Mouse (Mus musculus): ENCODE results near the gene Gpc5.

Gene Gpc5

DNA sequence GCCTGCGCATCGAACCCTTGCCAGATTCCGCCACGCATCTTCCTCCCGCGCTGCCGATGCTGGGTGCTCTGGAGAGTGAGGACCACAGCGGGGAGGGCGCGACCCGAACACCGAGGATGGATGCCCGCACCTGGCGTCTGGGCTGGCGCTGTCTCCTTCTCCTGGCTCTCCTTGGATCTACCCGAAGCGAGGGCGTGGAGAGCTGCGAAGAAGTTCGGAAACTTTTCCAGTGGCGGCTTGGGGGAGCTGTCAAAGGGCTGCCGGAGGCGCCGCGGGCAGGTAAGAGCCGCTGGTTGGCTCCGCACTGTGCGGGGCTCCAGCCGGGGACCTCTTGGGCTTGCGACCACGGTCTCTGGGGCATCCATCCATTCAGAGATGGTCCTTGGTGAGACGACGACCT is 495 bp downstream of the Gpc5 start:
- CTCF ChIA-PET: no interaction called here
- POLR2A ChIA-PET: interaction anchor here in 3 of 4 experiments (1.0 to 3.1 kb wide), 5 partner anchors 18 to 52 kb away, joined by 3 to 23 read pairs (median 3); no protein-coding TSS in a partner anchor

DNA sequence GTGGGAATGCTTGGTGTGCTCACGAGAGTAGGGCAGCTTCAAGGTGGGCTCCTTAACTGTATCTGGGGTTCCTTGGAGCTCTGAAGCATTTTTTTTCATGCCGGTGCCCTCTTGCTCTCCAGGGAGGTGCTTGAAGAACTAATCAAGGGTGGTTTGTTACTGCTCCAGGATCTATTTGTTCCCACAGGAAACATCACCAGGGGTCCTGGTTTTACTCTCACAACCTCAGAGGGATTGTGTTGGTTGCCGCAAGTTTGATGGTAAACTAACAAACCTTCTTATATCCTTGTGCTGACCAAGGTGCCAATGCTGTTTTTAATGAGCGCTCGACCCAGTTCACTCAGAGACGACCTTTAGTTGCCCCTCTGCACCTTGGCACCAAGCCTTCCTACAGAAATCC is 937 bp downstream of the Gpc5 start:
- ChIA-PET CTCF (no interaction called here), POLR2A (interaction anchor here in 3 of 4 experiments (1.0 to 3.1 kb wide), 5 partner anchors 19 to 53 kb away, joined by 3 to 23 read pairs (median 3); no protein-coding TSS in a partner anchor)

DNA sequence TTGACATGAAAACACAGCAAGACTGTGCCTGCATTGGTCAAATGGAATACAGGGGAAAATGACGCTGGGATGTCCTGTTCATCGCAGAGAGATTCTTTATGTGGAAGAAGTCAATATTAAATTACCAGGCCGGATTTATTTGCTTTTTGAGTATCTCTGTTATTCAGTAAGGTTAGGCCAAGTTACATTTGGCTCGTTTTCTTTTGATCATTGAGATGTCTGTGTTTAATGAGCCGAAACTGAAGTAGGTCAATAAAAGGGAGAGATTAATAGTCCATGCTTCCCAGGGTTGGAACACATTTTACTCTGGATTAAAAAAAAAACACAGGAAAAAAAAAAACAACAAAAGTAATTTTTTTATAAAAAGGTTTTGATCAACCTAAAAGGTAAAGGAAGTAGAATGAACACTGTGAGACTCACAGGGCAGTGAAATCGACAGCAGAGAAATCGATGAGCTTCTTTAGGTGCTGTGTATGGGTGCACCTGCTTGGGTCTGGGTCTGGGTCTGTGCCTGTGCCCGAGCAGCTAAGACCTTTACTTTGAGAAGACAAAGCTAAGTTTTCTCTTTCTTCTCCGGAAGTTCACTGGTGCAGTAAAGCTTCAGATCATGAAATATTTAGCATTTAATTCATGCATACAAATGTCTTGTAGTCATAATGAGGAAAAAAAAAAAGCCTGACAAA is 8.7 kb downstream of the Gpc5 start:
- POLR2A ChIA-PET: interaction anchor here in 1 of 4 experiments (0.7 kb wide), 1 partner anchor 136 kb away, joined by 4 read pairs; no protein-coding TSS in a partner anchor
- CTCF ChIA-PET: interaction anchor here in 1 of 4 experiments (0.7 kb wide), 1 partner anchor 1548 kb away, joined by 3 read pairs; no protein-coding TSS in a partner anchor

DNA sequence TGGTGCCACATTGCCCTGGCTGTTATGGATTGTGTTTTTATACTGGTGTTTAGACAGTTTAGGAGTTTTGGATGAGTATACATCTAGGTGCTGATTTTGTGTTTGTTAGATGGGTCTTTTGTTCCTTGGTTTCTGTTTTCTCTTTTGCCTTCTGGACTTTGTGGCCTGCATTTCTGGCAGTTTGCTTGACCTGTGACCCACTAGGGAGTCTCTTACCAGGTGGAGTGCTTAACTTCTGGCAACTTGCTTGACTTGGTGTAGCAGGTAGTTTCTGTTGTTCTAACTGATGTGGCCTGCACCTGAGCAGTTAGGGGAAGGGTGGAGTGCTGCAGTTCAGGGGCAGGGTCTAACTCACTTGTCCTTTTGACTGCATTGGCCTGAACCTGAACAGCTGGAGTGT is 14.3 kb downstream of the Gpc5 start:
- ChIA-PET CTCF (no interaction called here), POLR2A (interaction anchor here in 1 of 4 experiments (0.6 kb wide), 2 partner anchors 42 to 55 kb away, joined by 3 read pairs; no protein-coding TSS in a partner anchor)

DNA sequence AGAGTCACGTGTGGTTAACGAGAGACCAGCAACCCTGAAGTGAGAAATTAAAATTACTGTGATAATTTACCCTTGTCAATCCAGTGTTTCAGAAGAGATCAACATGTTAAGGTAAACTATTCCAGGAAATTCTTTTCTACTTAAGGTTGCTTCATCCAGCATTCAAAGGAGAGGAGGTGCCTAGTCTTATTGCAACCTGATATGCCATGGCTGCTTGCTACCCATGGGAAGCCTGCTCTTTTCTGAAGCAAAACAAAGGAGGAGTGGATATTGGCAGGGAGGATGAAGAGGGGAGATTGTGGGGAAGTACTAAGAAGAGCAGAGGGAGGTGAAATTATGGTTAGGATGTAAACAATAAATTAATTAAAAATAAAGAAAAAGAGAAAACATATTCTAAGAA is 15.5 kb downstream of the Gpc5 start:
- ChIA-PET POLR2A (no interaction called here), CTCF (no interaction called here)

DNA sequence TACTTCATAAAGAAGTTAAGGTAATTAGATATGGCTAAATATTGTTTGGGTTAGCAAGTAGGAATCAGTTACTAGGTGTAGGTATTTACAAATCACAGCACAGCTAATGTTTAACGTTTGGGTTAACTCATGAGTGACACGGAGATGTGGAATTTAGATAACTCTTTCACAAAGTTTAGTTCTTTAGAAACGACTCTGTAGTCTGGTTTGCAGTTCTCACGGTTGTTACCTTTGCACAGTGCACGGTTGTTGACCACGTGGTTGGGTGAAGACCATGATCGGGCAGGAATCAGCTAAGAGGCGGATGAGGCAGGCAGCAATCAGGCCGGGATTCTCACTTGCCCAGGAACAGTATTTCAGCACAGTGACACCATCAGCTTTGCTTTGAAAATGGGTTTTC is 26.6 kb downstream of the Gpc5 start:
- CTCF ChIA-PET: no interaction called here
- POLR2A ChIA-PET: interaction anchor here in 1 of 4 experiments (0.6 kb wide), 1 partner anchor 1100 kb away, joined by 6 read pairs; no protein-coding TSS in a partner anchor

DNA sequence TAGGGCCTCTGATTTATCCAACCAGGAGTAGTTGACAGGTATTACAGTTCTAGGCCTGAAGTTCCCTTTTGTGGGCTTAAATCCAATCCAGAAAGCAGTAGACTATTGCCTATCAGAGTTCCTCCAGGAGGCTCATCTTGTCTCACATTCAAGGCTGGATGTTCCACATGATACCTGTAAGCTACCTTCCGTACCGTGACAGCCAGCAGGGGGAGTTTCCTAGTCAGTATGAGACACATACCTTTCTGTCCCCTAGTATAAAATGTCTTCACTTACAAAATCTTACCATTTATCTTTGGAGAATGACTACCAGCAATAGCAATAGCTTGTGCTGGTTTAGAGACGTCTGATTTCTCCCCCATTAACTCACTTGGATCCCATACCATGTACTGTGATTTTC is 56.8 kb downstream of the Gpc5 start:
- ChIA-PET POLR2A (interaction anchor here in 1 of 4 experiments (0.6 kb wide), 1 partner anchor 43 kb away, joined by 3 read pairs; no protein-coding TSS in a partner anchor), CTCF (interaction anchor here in 1 of 4 experiments (0.6 kb wide), 1 partner anchor 301 kb away, joined by 4 read pairs; no protein-coding TSS in a partner anchor)

DNA sequence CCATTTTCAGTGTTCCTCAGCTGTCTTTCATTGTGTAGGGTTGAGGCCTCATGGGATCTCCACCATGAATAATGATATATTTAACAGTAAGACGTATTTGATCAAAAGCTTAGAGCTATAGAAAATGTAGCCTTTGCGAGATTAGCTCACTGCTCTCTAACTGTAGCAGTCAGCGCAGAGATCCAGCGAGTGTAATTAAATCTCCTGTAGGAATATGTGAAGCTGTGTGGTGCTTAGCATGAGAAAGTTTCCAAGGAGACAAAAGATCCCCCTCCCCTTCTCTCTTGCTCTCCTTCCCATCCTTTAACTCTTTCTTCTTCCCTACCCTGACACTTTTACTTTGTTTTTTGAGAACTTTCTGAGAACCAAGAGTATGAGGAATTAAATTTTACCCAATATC is 64.6 kb downstream of the Gpc5 start:
- CTCF ChIA-PET: no interaction called here
- POLR2A ChIA-PET: no interaction called here

DNA sequence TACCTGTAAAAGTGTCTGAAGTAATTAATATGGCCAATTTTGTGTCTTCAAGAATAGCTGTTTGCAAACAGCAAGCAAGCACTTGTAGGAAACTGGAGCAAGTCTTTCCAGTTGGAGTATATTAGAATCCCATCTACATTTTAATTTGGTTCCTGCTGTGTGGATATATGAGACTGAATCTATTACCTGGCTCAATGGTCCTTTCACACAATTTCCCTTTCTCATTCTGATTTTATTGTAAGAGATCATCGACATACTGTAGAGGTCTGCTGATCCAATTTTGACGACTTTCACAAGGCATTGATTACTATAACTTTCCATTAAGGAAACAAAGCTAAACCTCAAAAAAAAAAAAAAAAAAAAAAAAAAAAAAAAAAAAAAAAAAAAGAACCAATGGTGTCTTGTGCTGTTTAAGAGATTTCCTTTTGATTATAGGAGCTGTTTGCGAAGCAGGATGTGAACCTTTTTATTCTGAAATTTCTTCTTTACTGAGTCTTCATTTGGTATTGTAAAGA is 85.4 kb downstream of the Gpc5 start:
- ChIA-PET CTCF (interaction anchor here in 1 of 4 experiments (0.6 kb wide), 1 partner anchor 24 kb away, joined by 9 read pairs; no protein-coding TSS in a partner anchor), POLR2A (no interaction called here)

DNA sequence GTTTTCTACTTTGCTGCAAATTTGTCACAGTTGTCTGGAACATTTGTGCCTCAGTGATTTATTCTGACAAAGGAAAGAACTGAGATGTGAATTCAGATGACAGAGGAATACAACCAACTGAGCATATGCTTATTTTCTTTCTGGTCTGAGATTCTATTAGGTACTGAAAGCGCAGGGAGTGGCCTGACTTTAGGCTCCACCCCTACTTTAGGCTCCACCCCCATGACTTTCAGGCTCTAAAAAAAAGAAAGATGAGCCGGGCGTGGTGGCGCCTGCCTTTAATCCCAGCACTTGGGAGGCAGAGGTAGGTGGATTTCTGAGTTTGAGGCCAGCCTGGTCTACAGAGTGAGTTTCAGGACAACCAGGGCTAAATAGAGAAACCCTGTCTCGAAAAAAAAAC is 87.9 kb downstream of the Gpc5 start:
- ChIA-PET CTCF (no interaction called here), POLR2A (no interaction called here)

DNA sequence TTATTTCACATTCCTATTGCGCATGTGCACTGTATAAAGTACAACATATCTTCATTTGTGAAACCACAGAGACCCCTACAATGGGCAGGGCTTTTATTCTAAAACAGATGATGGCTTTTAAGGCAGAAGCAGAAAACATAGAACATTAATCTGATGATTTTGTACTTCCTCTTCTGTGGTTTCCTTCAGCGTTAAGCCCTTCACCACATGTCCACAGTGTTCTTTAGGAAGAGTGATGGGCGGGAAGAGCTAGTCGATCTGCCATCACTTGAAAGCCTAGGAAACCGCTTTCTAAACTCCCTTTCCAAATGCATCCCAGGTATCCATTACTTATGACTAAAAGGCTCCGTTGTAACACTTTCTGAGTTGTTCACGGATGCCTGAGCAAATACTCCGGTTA is 96.2 kb downstream of the Gpc5 start:
- POLR2A ChIA-PET: interaction anchor here in 1 of 4 experiments (0.9 kb wide), 1 partner anchor 14 kb away, joined by 4 read pairs; no protein-coding TSS in a partner anchor
- CTCF ChIA-PET: no interaction called here

DNA sequence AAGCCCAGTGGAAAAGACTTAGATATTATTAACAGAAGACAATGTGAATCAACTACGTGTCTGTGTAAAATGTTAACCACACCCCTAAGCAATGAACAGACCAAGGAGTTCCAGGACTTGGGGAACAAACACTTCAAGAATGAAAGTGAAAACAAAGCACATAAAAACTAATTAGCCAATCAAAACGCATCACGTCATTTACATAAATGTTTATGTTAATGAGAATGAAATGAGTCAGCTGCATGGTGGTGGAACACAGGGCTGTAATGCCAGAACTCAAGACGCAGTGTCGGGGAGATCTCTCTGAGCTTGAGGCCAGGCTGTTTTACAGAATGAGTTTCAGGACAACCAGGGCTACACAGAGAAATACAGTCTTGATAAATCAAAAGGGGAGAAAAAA is 136.1 kb downstream of the Gpc5 start:
- CTCF ChIA-PET: no interaction called here
- POLR2A ChIA-PET: no interaction called here

DNA sequence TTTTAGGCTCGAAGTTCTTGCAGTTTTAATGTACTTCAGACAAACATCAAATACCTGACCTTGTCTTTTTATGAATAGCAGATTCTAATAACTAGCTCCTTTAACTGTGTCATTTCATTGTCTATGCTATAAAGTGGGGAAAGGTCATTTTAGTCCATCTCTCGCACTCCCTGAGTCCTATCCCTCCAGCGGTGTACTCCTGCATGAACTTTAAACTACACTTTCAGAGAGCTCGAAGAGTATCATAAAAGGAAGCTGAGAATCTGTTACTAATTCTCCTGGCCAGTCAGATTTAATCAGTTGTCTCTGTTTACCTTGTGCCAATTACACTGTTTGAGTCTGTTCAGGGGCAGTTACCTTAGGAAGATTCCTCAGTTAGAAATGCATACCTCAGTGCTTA is 144.4 kb downstream of the Gpc5 start:
- ChIA-PET CTCF (no interaction called here), POLR2A (no interaction called here)

DNA sequence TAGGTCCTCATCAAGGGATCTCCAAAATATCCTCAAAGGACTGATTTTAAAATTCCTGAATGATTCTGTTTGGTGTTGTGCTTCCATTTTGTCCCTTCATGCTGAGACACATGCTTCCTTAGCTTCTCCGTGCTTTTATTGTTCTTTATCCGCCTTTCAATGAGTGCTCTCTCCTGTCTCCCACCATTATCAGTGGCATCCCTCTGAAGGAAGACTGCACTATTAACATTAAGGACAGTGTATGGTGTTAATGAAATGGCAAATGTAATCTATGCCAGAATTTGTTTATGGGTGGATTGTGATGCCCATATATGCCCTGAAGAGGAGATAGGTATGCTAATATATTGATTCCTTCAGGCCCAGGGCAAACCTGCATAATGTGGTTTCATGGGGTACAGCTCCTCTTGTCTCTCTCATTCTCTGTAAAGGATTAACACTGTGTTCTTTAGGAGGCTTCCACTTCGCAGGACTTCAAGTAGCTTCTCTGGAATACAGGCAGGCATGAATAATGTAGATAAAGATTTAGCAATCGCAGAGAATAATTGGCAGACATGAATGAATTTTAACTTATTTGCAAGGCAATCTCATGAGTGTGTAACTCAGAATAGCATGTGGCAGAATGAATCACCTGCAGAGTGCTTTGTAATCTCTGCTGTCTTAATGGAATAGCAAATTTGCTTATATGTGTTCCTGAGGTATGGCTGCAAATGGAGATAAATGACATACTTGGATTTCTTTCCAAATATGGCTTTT is 148.8 kb downstream of the Gpc5 start:
- ChIA-PET POLR2A (no interaction called here), CTCF (no interaction called here)

DNA sequence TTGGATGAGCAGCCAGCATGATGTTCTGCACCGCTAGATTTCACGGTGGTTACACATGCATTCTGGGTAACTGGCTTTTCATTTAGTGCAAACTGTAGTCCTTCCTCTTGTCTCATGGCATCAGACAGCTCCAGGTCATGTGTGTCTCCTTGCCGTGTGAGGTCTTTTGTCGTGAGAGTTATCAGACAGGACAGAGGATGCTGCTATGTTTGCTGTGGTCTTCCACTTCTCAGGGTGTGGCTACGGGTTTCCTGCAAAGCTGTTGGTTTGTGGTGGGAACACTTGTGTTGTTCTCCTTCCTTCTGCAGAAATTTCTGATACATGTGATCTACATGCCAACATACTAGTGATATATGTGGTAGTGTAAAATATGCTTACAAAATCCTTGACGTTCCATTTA is 158.5 kb downstream of the Gpc5 start:
- CTCF ChIA-PET: no interaction called here
- POLR2A ChIA-PET: no interaction called here

DNA sequence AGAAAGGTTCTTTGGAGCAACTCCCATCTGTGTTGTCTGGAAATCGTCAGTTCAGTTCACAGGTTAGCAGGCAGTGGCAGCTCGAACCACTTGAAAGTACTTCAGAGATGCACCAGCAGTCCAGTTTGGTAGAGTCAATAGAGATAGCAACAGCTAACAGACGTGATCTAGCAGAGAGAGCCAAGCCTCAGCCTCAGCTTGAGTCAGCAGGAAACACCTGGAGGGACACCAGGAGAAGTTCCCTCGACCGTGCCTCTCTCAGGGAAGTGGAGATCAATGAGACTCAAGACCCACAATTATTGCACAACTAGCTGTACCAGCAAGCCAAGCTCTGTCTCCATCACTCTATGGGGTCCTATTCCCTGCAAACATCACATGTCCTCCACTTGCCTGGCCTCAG is 159.8 kb downstream of the Gpc5 start:
- ChIA-PET CTCF (no interaction called here), POLR2A (no interaction called here)

DNA sequence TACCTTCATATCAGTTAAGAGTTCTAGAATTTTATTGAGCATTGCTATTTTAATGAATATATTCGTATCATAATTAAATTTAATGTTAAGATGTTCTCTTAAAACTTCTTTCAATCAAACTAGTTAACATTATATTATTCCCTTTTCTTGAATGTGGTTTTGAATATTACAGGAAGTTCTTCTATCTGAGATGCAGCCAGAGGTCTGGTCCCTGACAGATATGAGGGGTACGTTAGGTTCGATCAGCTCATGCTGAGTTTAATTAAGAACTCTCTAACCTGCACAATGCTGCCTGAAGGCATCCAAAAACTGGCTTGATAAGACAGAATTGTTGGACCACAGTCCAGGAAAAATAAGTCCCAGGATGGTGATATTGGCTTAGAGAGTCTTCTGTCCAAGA is 161.1 kb downstream of the Gpc5 start:
- ChIA-PET POLR2A (no interaction called here), CTCF (no interaction called here)

DNA sequence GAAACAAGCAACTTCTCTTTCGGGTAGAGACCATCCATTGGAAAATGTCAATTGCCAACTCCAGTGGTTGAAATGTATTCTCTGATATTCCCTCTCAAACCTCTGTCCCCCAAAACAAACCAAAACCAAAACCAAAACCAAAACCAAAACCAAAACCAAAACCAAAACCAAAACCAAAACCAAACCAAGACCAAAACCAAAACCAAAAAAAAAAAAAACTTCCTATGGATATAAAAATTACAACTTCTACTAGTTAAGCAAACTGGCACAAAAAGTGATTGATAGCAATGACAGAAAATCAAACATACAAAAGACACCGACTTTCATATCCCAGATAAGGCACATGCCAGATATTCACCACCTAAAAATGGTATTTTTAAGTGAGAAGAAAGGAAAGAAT is 161.7 kb downstream of the Gpc5 start:
- ChIA-PET CTCF (no interaction called here), POLR2A (no interaction called here)

DNA sequence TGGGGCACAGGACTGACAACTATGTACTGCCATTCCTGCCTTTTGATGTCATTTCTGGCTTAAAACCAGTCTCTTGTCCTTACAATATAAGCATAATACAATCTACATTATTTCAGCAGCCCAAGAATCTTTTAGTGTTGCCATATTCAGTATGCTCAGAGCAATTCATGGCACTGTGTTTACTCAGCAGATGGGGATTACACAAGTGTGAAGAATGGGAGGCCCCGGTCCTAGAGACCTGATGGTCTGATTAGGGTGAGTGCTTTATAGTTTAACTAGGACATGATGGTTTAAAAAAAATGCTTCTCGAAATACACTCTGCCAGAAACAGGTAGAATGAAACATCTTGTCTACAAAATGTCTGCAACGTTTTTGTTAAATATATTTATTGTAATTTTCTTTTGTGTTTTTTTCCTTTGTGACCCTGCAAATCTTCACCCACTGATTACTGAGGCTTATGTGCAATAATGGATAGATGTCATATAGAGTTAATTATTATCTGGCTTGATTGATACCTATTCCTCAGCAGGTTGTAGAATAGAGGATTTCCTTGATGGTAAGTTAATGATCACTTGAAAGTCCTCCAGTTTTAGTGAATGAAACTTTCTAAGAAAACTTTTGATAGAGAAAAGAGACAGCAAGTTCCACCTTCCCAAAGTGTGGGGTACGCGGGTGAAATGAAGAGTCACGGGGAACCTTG is 177.8 kb downstream of the Gpc5 start:
- CTCF ChIA-PET: no interaction called here

DNA sequence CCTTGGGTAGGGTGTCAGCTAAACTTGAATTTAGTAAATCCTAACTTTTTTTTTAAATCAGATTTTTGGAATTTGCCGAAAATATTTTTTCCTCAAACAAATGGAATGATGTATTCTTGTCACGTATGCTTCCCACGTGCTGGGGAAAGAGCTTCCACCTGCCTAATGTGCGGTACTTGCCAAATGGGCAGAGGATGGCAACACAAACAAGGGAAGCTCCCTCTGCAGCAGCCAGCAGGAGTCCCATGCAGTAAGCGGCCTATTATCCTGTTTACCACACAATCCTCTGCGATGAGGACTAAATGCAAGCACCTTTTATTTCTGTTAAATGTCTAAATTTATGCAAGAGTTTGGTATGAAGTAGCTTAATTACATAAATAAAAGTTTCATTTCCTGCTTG is 178.4 kb downstream of the Gpc5 start:
- ChIA-PET CTCF (no interaction called here), POLR2A (interaction anchor here in 1 of 4 experiments (0.5 kb wide), 1 partner anchor 521 kb away, joined by 3 read pairs; no protein-coding TSS in a partner anchor)

More for the DNA sequence above, 177.8 kb downstream of the Gpc5 start:
- POLR2A ChIA-PET: interaction anchor here in 1 of 4 experiments (0.6 kb wide), 1 partner anchor 230 kb away, joined by 3 read pairs; no protein-coding TSS in a partner anchor
